Mouse (Mus musculus) forebrain, embryonic 11.5 days (tissue): ENCODE data around the gene B9d2. TPM values are rescaled to one million over a fixed set of nuclear protein-coding genes. Genes with fewer than 3 reads are reported as not detected.

ENCODE experiments used
- ATAC-seq: fragments of 200-750 bp; cut with Nextera tagmentation; replicated peaks from 2 replicates; pipeline ENCODE4 v1.8.0; 2017; ENCODE audit warnings: moderate TSS enrichment; ENCODE audit not compliant: low FRiP score
- DNase-seq: peaks from one replicate; pipeline ENCODE4 v3.0.0-alpha.2; 2017; ENCODE audit warnings: low spot score
- H3K27ac ChIP-seq: fragments of 300-500 bp; sonication (generic); 2 replicates; pipeline ENCODE4 v1.5.1; 2014; ENCODE audit warnings: low read depth, low read length
- H3K27me3 ChIP-seq: fragments of 300-500 bp; sonication (generic); 2 replicates; pipeline ENCODE4 v1.6.1; 2014; ENCODE audit warnings: mild to moderate bottlenecking, low read length, mixed read lengths; ENCODE audit not compliant: control insufficient read depth, insufficient read depth
- H3K36me3 ChIP-seq: fragments of 300-500 bp; sonication (generic); 2 replicates; pipeline ENCODE4 v1.6.1; 2014; ENCODE audit warnings: mild to moderate bottlenecking, low read length, moderate library complexity, mixed read lengths; ENCODE audit not compliant: control insufficient read depth, insufficient read depth
- H3K4me1 ChIP-seq: fragments of 300-500 bp; sonication (generic); replicated peaks from 2 replicates; pipeline ENCODE4 v1.6.1; 2014; ENCODE audit warnings: low read length, mixed read lengths; ENCODE audit not compliant: control insufficient read depth, insufficient read depth
- H3K4me2 ChIP-seq: fragments of 300-500 bp; sonication (generic); 2 replicates; pipeline ENCODE4 v1.6.1; 2014; ENCODE audit warnings: low read depth, mild to moderate bottlenecking, low read length, moderate library complexity, mixed read lengths; ENCODE audit not compliant: severe bottlenecking
- H3K4me3 ChIP-seq: fragments of 300-500 bp; sonication (generic); 2 replicates; pipeline ENCODE4 v1.5.1; 2014; ENCODE audit warnings: low read depth, low read length
- H3K9ac ChIP-seq: fragments of 300-500 bp; sonication (generic); 2 replicates; pipeline ENCODE4 v1.6.1; 2014; ENCODE audit warnings: low read length
- H3K9me3 ChIP-seq: fragments of 300-500 bp; sonication (generic); 2 replicates; pipeline ENCODE4 v1.6.1; 2016; ENCODE audit warnings: low read length, mixed read lengths; ENCODE audit not compliant: control insufficient read depth
- WGBS: fragments of 180-500 bp; shearing (Covaris S2); extraction: QIAGEN DNeasy Blood & Tissue Kit; methylation state at CpG from one replicate; pipeline ENCODE4 v1.1.7; 2014; 5-methylcytosine and 5-hydroxymethylcytosine counted together
- polyA plus RNA-seq: library from polyadenylated mRNA; unstranded; fragments of >200 nt; fragmentation: Nextera tagmentation; extraction: Ambion mirVana; gene quantifications from 2 replicates; pipeline ENCODE4 v1.2.1, GENCODE M21; 2014

The B9d2 gene
- polyA plus RNA-seq, 1 experiment from 2014 or later: 30.4 TPM

DNA sequence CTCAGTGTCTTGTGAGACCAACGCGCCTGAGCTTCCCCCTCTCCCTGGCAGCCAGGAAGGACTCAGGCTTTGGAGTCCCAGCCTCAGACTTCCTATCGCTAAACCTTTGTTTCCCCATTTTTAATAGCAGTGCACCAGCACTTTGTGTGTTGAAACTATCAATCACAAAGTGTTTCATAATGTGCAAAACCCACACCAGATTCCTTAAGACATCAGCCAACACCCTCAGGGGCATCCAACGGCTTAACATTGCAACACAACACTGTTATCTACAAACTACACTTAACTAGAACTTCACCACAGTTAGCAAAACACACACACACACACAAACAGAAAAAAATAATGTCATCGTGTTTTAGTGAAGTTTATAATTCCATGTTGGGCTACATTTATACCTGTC lies 30.7 kb upstream of the B9d2 start:
- no peaks in the 10 kb centered on the region for H3K4me1 ChIP-seq
- H3K9me3 ChIP-seq: no peaks in the 10 kb centered on the region
- H3K9ac ChIP-seq: no peak overlapping the region
- no peak overlapping the region for H3K4me2 ChIP-seq
- WGBS: 83% methylated on average over 5 of the region's 5 CpGs
- ATAC-seq (no peak), DNase-seq (no peak)
- H3K4me3 ChIP-seq: no peak overlapping the region
- H3K36me3 ChIP-seq: no peaks in the 10 kb centered on the region
- H3K27ac ChIP-seq: no peak overlapping the region
- H3K27me3 ChIP-seq: no peaks in the 10 kb centered on the region

GRCm38 (mm10) chr7:25651281-25651680 lies 29.3 kb upstream of the B9d2 start:
- Histone ChIP-seq H3K4me1 (no peaks in the 10 kb centered on the region), H3K36me3 (no peaks in the 10 kb centered on the region), H3K9me3 (no peaks in the 10 kb centered on the region), H3K4me2 (no peak overlapping the region), H3K27me3 (no peaks in the 10 kb centered on the region), H3K27ac (no peak overlapping the region), H3K9ac (no peak overlapping the region), H3K4me3 (no peak overlapping the region)
- 94% methylated on average over 8 of the region's 8 CpGs for WGBS
- ATAC-seq (no peak), DNase-seq (no peak)

- WGBS: 93% methylated on average over 12 of the region's 12 CpGs
- no peak overlapping the region for H3K4me2 ChIP-seq
- DNase-seq (no peak), ATAC-seq (no peak)
- H3K9ac ChIP-seq: no peak overlapping the region
- H3K27ac ChIP-seq: no peak overlapping the region
- H3K4me3 ChIP-seq: no peak overlapping the region
- no peaks in the 10 kb centered on the region for H3K36me3 ChIP-seq
- H3K9me3 ChIP-seq: no peaks in the 10 kb centered on the region
- H3K4me1 ChIP-seq: no peaks in the 10 kb centered on the region
- H3K27me3 ChIP-seq: no peaks in the 10 kb centered on the region
Measured at GRCm38 (mm10) chr7:25652244-25652759, 28.3 kb upstream of the B9d2 start.

DNA sequence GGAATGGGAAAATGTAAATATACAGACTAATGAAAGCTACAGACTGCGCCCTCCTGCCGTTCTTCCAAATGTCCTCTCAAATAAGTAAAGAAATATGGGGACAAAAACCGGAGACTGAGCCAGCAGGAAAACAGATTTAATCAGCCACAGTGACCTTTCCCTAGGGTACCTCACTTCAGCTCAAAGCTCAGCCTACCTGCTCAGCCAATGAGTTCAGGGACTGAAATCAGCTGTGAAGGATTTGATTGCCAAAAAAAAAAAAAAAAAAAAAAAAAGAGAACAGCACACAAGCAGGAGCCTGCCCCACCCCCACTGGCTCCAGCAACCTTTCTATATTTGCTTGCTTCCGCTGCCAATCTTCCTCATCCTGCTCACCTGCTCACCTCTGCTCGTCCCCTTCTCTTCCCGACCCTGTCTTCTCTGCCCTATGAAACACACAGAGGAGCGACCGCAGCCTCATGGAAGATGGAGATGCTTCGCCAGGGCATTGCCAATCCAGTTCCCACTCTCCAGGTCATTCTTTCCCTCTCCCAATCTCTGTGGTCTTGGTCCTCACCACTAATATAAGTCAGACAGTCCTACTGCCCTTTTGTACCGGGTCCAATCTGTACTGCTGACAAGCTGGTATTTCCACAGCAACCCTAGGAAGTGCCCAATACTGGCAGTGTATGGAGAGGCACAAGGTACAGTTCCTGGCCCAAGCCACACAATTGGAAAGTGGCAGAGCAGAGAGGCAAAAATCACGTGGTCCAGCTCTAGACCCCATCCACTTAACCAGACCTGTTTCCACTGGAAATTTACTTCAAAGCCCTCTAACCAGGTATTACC lies 24.8 kb upstream of the B9d2 start:
- Histone ChIP-seq H3K36me3 (no peaks in the 10 kb centered on the region), H3K4me1 (no peaks in the 10 kb centered on the region), H3K27me3 (no peaks in the 10 kb centered on the region), H3K4me2 (no peak overlapping the region), H3K4me3 (no peak overlapping the region), H3K9ac (no peak overlapping the region), H3K27ac (no peak overlapping the region), H3K9me3 (no peaks in the 10 kb centered on the region)
- WGBS: 80% methylated on average over 11 of the region's 11 CpGs
- DNase-seq (no peak), ATAC-seq (no peak)

DNA sequence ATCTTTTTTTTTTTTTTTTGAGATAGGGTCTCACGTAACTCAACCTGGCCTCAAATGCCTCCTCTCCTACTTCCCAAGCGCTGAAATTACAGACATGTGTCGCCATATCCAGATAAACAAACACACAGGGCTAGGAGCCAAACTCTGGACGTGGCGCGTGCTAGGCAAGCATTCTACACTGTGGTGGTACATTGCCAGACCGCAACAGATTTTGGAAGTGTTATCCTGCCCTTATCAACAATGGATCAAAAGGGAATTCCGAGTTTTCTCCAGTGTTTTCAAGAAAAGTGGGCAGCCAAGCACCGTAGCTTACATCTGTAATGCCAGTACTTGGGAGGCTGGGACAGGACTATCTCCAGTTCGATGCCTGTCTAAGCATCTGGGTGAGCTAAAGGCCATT lies 22.8 kb upstream of the B9d2 start:
- Histone ChIP-seq H3K27me3 (no peaks in the 10 kb centered on the region), H3K4me1 (no peaks in the 10 kb centered on the region), H3K36me3 (no peaks in the 10 kb centered on the region), H3K4me2 (peak overlapping the region; percentile 59), H3K4me3 (peak overlapping the region; percentile 67), H3K9me3 (no peaks in the 10 kb centered on the region), H3K9ac (peak overlapping the region; percentile 66), H3K27ac (no peak overlapping the region)
- WGBS: 43% methylated on average over 10 of the region's 10 CpGs
- ATAC-seq (no peak), DNase-seq (no peak)

GRCm38 (mm10) chr7:25658657-25659472 lies 21.7 kb upstream of the B9d2 start, which contains the start of the genes Bckdha and Exosc5:
Gene Bckdha, minus strand, starts transcription at chr7:25658981.
Gene Exosc5, plus strand, starts transcription at chr7:25659164.
- 0 out of 2 replicates have a peak within 1 kb of the TSS, but pooled peaks have one; percentile 41 for H3K27ac ChIP-seq
- H3K9ac ChIP-seq: peak within 1 kb of the TSS; percentile 66
- peak within 1 kb of the TSS; percentile 67 for H3K4me3 ChIP-seq
- H3K36me3 ChIP-seq: no peaks in the 10 kb centered on the region
- peak; percentile 98 for DNase-seq
- H3K27me3 ChIP-seq: no peaks in the 10 kb centered on the region
- peak within 1 kb of the TSS; percentile 79 for H3K4me2 ChIP-seq
- H3K9me3 ChIP-seq: no peaks in the 10 kb centered on the region
- H3K4me1 ChIP-seq: no peaks in the 10 kb centered on the region
- WGBS: under 1% methylated on average over 50 of the region's 50 CpGs
- ATAC-seq: peak; percentile 99

- Histone ChIP-seq H3K9ac (no peak overlapping the region), H3K27me3 (no peaks in the 10 kb centered on the region), H3K27ac (no peak overlapping the region), H3K4me3 (no peak overlapping the region), H3K9me3 (no peaks in the 10 kb centered on the region), H3K4me2 (no peak overlapping the region), H3K4me1 (no peaks in the 10 kb centered on the region), H3K36me3 (no peaks in the 10 kb centered on the region; the same call in 1 of the 2 replicates)
- WGBS: 95% methylated on average over 8 of the region's 8 CpGs
- ATAC-seq (no peak), DNase-seq (no peak)
Measured at GRCm38 (mm10) chr7:25666381-25666780, 14.2 kb upstream of the B9d2 start.

DNA sequence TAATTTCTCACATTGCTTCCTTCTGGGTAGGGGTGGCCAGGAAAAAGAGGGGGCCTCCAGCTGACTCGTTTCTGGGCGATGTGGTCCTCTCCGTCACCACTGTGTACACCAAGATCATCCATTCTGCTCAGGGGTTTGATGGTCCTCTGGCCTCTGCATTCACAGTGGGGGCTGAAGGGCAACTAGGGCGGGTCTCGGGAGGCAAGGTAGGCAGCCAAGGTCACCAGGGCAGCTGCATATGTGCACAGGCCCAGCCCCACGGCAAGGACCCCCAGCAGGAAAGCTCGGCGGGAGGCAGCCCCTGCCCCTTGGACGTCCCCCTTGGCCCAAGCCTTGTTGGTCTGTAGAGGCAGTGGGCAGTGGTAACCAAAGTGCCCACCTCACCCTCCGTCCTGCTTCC lies 11.4 kb upstream of the B9d2 start:
- H3K4me3 ChIP-seq: no peak overlapping the region
- no peak overlapping the region for H3K9ac ChIP-seq
- no peaks in the 10 kb centered on the region; the same call in 1 of the 2 replicates for H3K36me3 ChIP-seq
- no peaks in the 10 kb centered on the region for H3K4me1 ChIP-seq
- H3K27me3 ChIP-seq: peaks cover 3% of the 10 kb centered on the region
- 92% methylated on average over 10 of the region's 10 CpGs for WGBS
- H3K9me3 ChIP-seq: no peaks in the 10 kb centered on the region
- ATAC-seq (no peak), DNase-seq (no peak)
- no peak overlapping the region for H3K27ac ChIP-seq
- no peak overlapping the region for H3K4me2 ChIP-seq
